Mouse (Mus musculus) myocyte (in vitro differentiated cells): ENCODE measurements at regions not wholly inside any gene's neighbourhood (a gene's known extent, or its start where the extent isn't known, plus 50 kb on each side); places are given as distances from the start of the nearest gene placed in this dataset.
A peak's percentile ranks its signal among the peaks of the same experiment; 100 is the strongest.

ENCODE experiments used
- H3K27me3 ChIP-seq: one replicate; pipeline ENCODE4 v1.6.1; 2011; ENCODE audit not compliant: control insufficient read depth, insufficient read depth, insufficient read length
- H3K36me3 ChIP-seq: one replicate; pipeline ENCODE4 v1.6.1; 2011; ENCODE audit not compliant: control insufficient read depth, insufficient read depth
- H3K4me2 ChIP-seq: one replicate; pipeline ENCODE4 v1.6.1; 2011; ENCODE audit warnings: low read depth, control low read depth
- H3K4me3 ChIP-seq: one replicate; pipeline ENCODE4 v1.5.1; 2011; ENCODE audit warnings: mild to moderate bottlenecking, control low read depth, moderate library complexity
- H3K79me2 ChIP-seq: one replicate; pipeline ENCODE4 v1.6.1; 2011; ENCODE audit not compliant: control insufficient read depth, insufficient read depth
- H3ac ChIP-seq: one replicate; pipeline ENCODE4 v1.6.1; 2011; ENCODE audit not compliant: control insufficient read depth, insufficient read length
- CEBPB ChIP-seq: IDR thresholded peaks from 2 replicates; pipeline ENCODE4 v1.6.1; 2011; ENCODE audit warnings: mild to moderate bottlenecking, moderate library complexity; ENCODE audit not compliant: poor library complexity, insufficient read depth, severe bottlenecking
- E2F4 ChIP-seq: IDR thresholded peaks from one replicate; pipeline ENCODE4 v1.6.1; 2011; ENCODE audit warnings: mild to moderate bottlenecking, control low read depth, moderate library complexity; ENCODE audit not compliant: insufficient read depth
- MAX ChIP-seq: IDR thresholded peaks from one replicate; pipeline ENCODE4 v1.6.1; 2011; ENCODE audit warnings: low read depth, mild to moderate bottlenecking, control low read depth
- MYOD1 ChIP-seq, 3 experiments: IDR thresholded peaks; one replicate each; pipeline ENCODE4 v1.6.1; 2011; ENCODE audit warnings: control low read depth in 2 of 3, low read depth in 2 of 3, mild to moderate bottlenecking in 2 of 3, moderate library complexity in 1 of 3; ENCODE audit not compliant: insufficient read length in 2 of 3, control insufficient read depth in 1 of 3
- MYOG ChIP-seq, 3 experiments: IDR thresholded peaks; one replicate each; pipeline ENCODE4 v1.6.1; 2011; ENCODE audit warnings: control low read depth in 2 of 3, low read depth in 2 of 3, mild to moderate bottlenecking in 2 of 3; ENCODE audit not compliant: insufficient read length in 2 of 3, control insufficient read depth in 1 of 3, insufficient read depth in 1 of 3
- POLR2A ChIP-seq: IDR thresholded peaks from one replicate; pipeline ENCODE4 v1.6.1; 2011; ENCODE audit warnings: low read depth, mild to moderate bottlenecking, control low read depth, moderate library complexity; ENCODE audit not compliant: insufficient read length
- POLR2AphosphoS2 ChIP-seq: IDR thresholded peaks from one replicate; pipeline ENCODE4 v1.6.1; 2011; ENCODE audit warnings: low read depth, control low read depth; ENCODE audit not compliant: insufficient read length
- REST ChIP-seq: IDR thresholded peaks from one replicate; pipeline ENCODE4 v1.6.1; 2011; ENCODE audit warnings: mild to moderate bottlenecking, control low read depth, moderate library complexity; ENCODE audit not compliant: insufficient read depth, insufficient read length
- SRF ChIP-seq: IDR thresholded peaks from one replicate; pipeline ENCODE4 v1.6.1; 2011; ENCODE audit warnings: low read depth; ENCODE audit not compliant: control insufficient read depth, insufficient read length
- TCF12 ChIP-seq: IDR thresholded peaks from one replicate; pipeline ENCODE4 v1.6.1; 2011; ENCODE audit warnings: mild to moderate bottlenecking, control low read depth; ENCODE audit not compliant: poor library complexity, insufficient read depth, severe bottlenecking
- TCF3 ChIP-seq: IDR thresholded peaks from one replicate; pipeline ENCODE4 v1.6.1; 2011; ENCODE audit warnings: low read depth, control low read depth; ENCODE audit not compliant: insufficient read length
- USF1 ChIP-seq: IDR thresholded peaks from one replicate; pipeline ENCODE4 v1.6.1; 2011; ENCODE audit warnings: low read depth, mild to moderate bottlenecking, control low read depth, moderate library complexity

- TF ChIP-seq POLR2AphosphoS2 = no peak
- TF ChIP-seq USF1 = no peak
- TF ChIP-seq MYOG (IDR thresholded peaks at IDR 0.05; ENCODE audit: control insufficient read depth in 1 of 3, insufficient read depth in 1 of 3, insufficient read length in 2 of 3, low read depth in 2 of 3) = no peak
- no peak for TF ChIP-seq E2F4
- no peak for TF ChIP-seq CEBPB
- no peak for TF ChIP-seq POLR2A
- Histone ChIP-seq H3K4me2 (no peak overlapping the region), H3K4me3 (no peak overlapping the region), H3K27me3 (no peaks in the 10 kb centered on the region), H3K36me3 (no peaks in the 10 kb centered on the region), H3K79me2 (no peaks in the 10 kb centered on the region), H3ac (no peak overlapping the region)
Measured at GRCm38 (mm10) chr13:102380667-102381066, 312.7 kb upstream of the Cd180 start.

- Histone ChIP-seq H3K27me3 (no peaks in the 10 kb centered on the region), H3K36me3 (no peaks in the 10 kb centered on the region), H3ac (no peak overlapping the region), H3K4me2 (no peak overlapping the region), H3K79me2 (no peaks in the 10 kb centered on the region), H3K4me3 (no peak overlapping the region)
- TF ChIP-seq MAX (no peak), E2F4 (no peak), MYOD1 (IDR thresholded peaks at IDR 0.05; ENCODE audit: control insufficient read depth in 1 of 3, insufficient read length in 2 of 3, low read depth in 2 of 3) (no peak), TCF3 (no peak), CEBPB (no peak), REST (no peak)
Measured at GRCm38 (mm10) chr13:102391911-102392310, 301.4 kb upstream of the Cd180 start.

- H3ac ChIP-seq = no peak overlapping the region
- no peak overlapping the region for H3K4me2 ChIP-seq
- H3K4me3 ChIP-seq = no peak overlapping the region
- no peaks in the 10 kb centered on the region for H3K79me2 ChIP-seq
- H3K36me3 ChIP-seq = no peaks in the 10 kb centered on the region
- no peaks in the 10 kb centered on the region for H3K27me3 ChIP-seq
- TF ChIP-seq CEBPB = no peak
- no peak for TF ChIP-seq POLR2A
- TF ChIP-seq TCF3 = no peak
- TF ChIP-seq TCF12 = no peak
- no peak for TF ChIP-seq E2F4
- no peak for TF ChIP-seq MYOD1 (IDR thresholded peaks at IDR 0.05; ENCODE audit: control insufficient read depth in 1 of 3, insufficient read length in 2 of 3, low read depth in 2 of 3)
- no peak for TF ChIP-seq REST
- no peak for TF ChIP-seq POLR2AphosphoS2
Measured at GRCm38 (mm10) chr13:102392868-102393661, 300.3 kb upstream of the Cd180 start.

- no peaks in the 10 kb centered on the region for H3K36me3 ChIP-seq
- H3K27me3 ChIP-seq = no peaks in the 10 kb centered on the region
- TF ChIP-seq REST (no peak), SRF (no peak), TCF12 (no peak), CEBPB (no peak), POLR2A (no peak), MYOD1 (IDR thresholded peaks at IDR 0.05; ENCODE audit: control insufficient read depth in 1 of 3, insufficient read length in 2 of 3, low read depth in 2 of 3) (peak in 1 of 3 experiments; percentile 30), TCF3 (no peak), E2F4 (no peak), POLR2AphosphoS2 (no peak), USF1 (no peak), MYOG (IDR thresholded peaks at IDR 0.05; ENCODE audit: control insufficient read depth in 1 of 3, insufficient read depth in 1 of 3, insufficient read length in 2 of 3, low read depth in 2 of 3) (peak in 1 of 3 experiments; percentile 63), MAX (no peak)
- no peak overlapping the region for H3K4me2 ChIP-seq
- H3K4me3 ChIP-seq = no peak overlapping the region
- H3K79me2 ChIP-seq = no peaks in the 10 kb centered on the region
- no peak overlapping the region for H3ac ChIP-seq
Measured at GRCm38 (mm10) chr13:102393662-102393970, 299.7 kb upstream of the Cd180 start.

GRCm38 (mm10) chr13:102394057-102394456 is 299.3 kb upstream of the Cd180 start:
- Histone ChIP-seq H3K36me3 (no peaks in the 10 kb centered on the region), H3K79me2 (no peaks in the 10 kb centered on the region), H3K4me3 (no peak overlapping the region), H3K4me2 (no peak overlapping the region), H3K27me3 (no peaks in the 10 kb centered on the region), H3ac (no peak overlapping the region)
- TF ChIP-seq E2F4 (no peak), USF1 (no peak), CEBPB (no peak)
